Mouse (Mus musculus) forebrain, embryonic 11.5 days (tissue): ENCODE measurements around the gene Ramp2. TPM values are rescaled to one million over a fixed set of nuclear protein-coding genes. Genes with fewer than 3 reads are reported as not detected.

ENCODE experiments used
- ATAC-seq: fragments of 200-750 bp; cut with Nextera tagmentation; replicated peaks from 2 replicates; pipeline ENCODE4 v1.8.0; 2017; ENCODE audit warnings: moderate TSS enrichment; ENCODE audit not compliant: low FRiP score
- DNase-seq: peaks from one replicate; pipeline ENCODE4 v3.0.0-alpha.2; 2017; ENCODE audit warnings: low spot score
- H3K27ac ChIP-seq: fragments of 300-500 bp; sonication (generic); 2 replicates; pipeline ENCODE4 v1.5.1; 2014; ENCODE audit warnings: low read depth, low read length
- H3K27me3 ChIP-seq: fragments of 300-500 bp; sonication (generic); 2 replicates; pipeline ENCODE4 v1.6.1; 2014; ENCODE audit warnings: mild to moderate bottlenecking, low read length, mixed read lengths; ENCODE audit not compliant: control insufficient read depth, insufficient read depth
- H3K36me3 ChIP-seq: fragments of 300-500 bp; sonication (generic); 2 replicates; pipeline ENCODE4 v1.6.1; 2014; ENCODE audit warnings: mild to moderate bottlenecking, low read length, moderate library complexity, mixed read lengths; ENCODE audit not compliant: control insufficient read depth, insufficient read depth
- H3K4me1 ChIP-seq: fragments of 300-500 bp; sonication (generic); replicated peaks from 2 replicates; pipeline ENCODE4 v1.6.1; 2014; ENCODE audit warnings: low read length, mixed read lengths; ENCODE audit not compliant: control insufficient read depth, insufficient read depth
- H3K4me2 ChIP-seq: fragments of 300-500 bp; sonication (generic); 2 replicates; pipeline ENCODE4 v1.6.1; 2014; ENCODE audit warnings: low read depth, mild to moderate bottlenecking, low read length, moderate library complexity, mixed read lengths; ENCODE audit not compliant: severe bottlenecking
- H3K4me3 ChIP-seq: fragments of 300-500 bp; sonication (generic); 2 replicates; pipeline ENCODE4 v1.5.1; 2014; ENCODE audit warnings: low read depth, low read length
- H3K9ac ChIP-seq: fragments of 300-500 bp; sonication (generic); 2 replicates; pipeline ENCODE4 v1.6.1; 2014; ENCODE audit warnings: low read length
- H3K9me3 ChIP-seq: fragments of 300-500 bp; sonication (generic); 2 replicates; pipeline ENCODE4 v1.6.1; 2016; ENCODE audit warnings: low read length, mixed read lengths; ENCODE audit not compliant: control insufficient read depth
- WGBS: fragments of 180-500 bp; shearing (Covaris S2); extraction: QIAGEN DNeasy Blood & Tissue Kit; methylation state at CpG from one replicate; pipeline ENCODE4 v1.1.7; 2014; 5-methylcytosine and 5-hydroxymethylcytosine counted together
- polyA plus RNA-seq: library from polyadenylated mRNA; unstranded; fragments of >200 nt; fragmentation: Nextera tagmentation; extraction: Ambion mirVana; gene quantifications from 2 replicates; pipeline ENCODE4 v1.2.1, GENCODE M21; 2014

Gene Ramp2
- polyA plus RNA-seq, 1 experiment from 2014 or later = 59.4 TPM

- Histone ChIP-seq H3K9me3 (no peaks in the 10 kb centered on the region), H3K4me2 (no peak overlapping the region), H3K9ac (no peak overlapping the region), H3K27ac (no peak overlapping the region), H3K4me3 (no peak overlapping the region), H3K27me3 (no peaks in the 10 kb centered on the region), H3K36me3 (no peaks in the 10 kb centered on the region), H3K4me1 (no peaks in the 10 kb centered on the region; the same call in 1 of the 2 replicates)
- WGBS = 88% methylated on average over 8 of the region's 8 CpGs
- no peak for ATAC-seq
- no peak for DNase-seq
These were observed 24.4 kb upstream of the Ramp2 start for GRCm38 (mm10) chr11:101221306-101221986.

GRCm38 (mm10) chr11:101224337-101224736 is 21.5 kb upstream of the Ramp2 start:
- no peaks in the 10 kb centered on the region for H3K36me3 ChIP-seq
- H3K27ac ChIP-seq = no peak overlapping the region
- ATAC-seq (no peak), DNase-seq (no peak)
- H3K9ac ChIP-seq = no peak overlapping the region
- WGBS = 90% methylated on average over 3 of the region's 3 CpGs
- H3K9me3 ChIP-seq = no peaks in the 10 kb centered on the region
- H3K4me1 ChIP-seq = no peaks in the 10 kb centered on the region; the same call in 1 of the 2 replicates
- no peak overlapping the region for H3K4me3 ChIP-seq
- no peaks in the 10 kb centered on the region for H3K27me3 ChIP-seq
- no peak overlapping the region for H3K4me2 ChIP-seq

- Histone ChIP-seq H3K27ac (no peak overlapping the region), H3K4me3 (peak overlapping the region; percentile 79), H3K4me1 (no peaks in the 10 kb centered on the region; the same call in 1 of the 2 replicates), H3K9me3 (no peaks in the 10 kb centered on the region), H3K27me3 (no peaks in the 10 kb centered on the region), H3K36me3 (no peaks in the 10 kb centered on the region), H3K9ac (peak overlapping the region; percentile 73), H3K4me2 (peak overlapping the region; percentile 98)
- 19% methylated on average over 25 of the region's 25 CpGs for WGBS
- ATAC-seq (no peak; the same call in 1 of the 2 replicates), DNase-seq (no peak)
These were observed 20.3 kb upstream of the Ramp2 start for GRCm38 (mm10) chr11:101225331-101226064.

GRCm38 (mm10) chr11:101226065-101226701 is 19.6 kb upstream of the Ramp2 start, which contains the start of gene Ezh1:
Ezh1 (minus strand) TSS chr11:101226463.
- ATAC-seq = peak; percentile 84
- H3K27ac ChIP-seq = no peak within 1 kb of the TSS

GRCm38 (mm10) chr11:101229361-101229900 is 16.4 kb upstream of the Ramp2 start:
- DNase-seq = no peak
- 21% methylated on average over 8 of the region's 8 CpGs for WGBS
- no peak overlapping the region for H3K27ac ChIP-seq
- no peaks in the 10 kb centered on the region for H3K36me3 ChIP-seq
- H3K27me3 ChIP-seq = no peaks in the 10 kb centered on the region
- H3K4me1 ChIP-seq = peaks cover 2% of the 10 kb centered on the region; the same call in 1 of the 2 replicates
- ATAC-seq = no peak
- H3K4me2 ChIP-seq = no peak overlapping the region
- no peaks in the 10 kb centered on the region for H3K9me3 ChIP-seq
- no peak overlapping the region for H3K4me3 ChIP-seq
- H3K9ac ChIP-seq = no peak overlapping the region

More at GRCm38 (mm10) chr11:101226065-101226701, 19.6 kb upstream of the Ramp2 start, which contains the start of gene Ezh1:
- Histone ChIP-seq H3K27me3 (no peaks in the 10 kb centered on the region), H3K4me1 (no peaks in the 10 kb centered on the region; the same call in 1 of the 2 replicates), H3K9me3 (no peaks in the 10 kb centered on the region), H3K4me2 (peak within 1 kb of the TSS; percentile 98), H3K9ac (peak within 1 kb of the TSS; percentile 73), H3K4me3 (peak within 1 kb of the TSS; percentile 79), H3K36me3 (no peaks in the 10 kb centered on the region)
- peak; percentile 90 for DNase-seq
- 2% methylated on average over 55 of the region's 56 CpGs for WGBS

- DNase-seq = no peak
- no peaks in the 10 kb centered on the region for H3K27me3 ChIP-seq
- peaks cover 2% of the 10 kb centered on the region; the same call in 1 of the 2 replicates for H3K4me1 ChIP-seq
- no peak for ATAC-seq
- H3K27ac ChIP-seq = no peak overlapping the region
- 22% methylated on average over 2 of the region's 2 CpGs for WGBS
- no peaks in the 10 kb centered on the region for H3K9me3 ChIP-seq
- no peak overlapping the region for H3K4me2 ChIP-seq
- H3K9ac ChIP-seq = no peak overlapping the region
- no peak overlapping the region for H3K4me3 ChIP-seq
- no peaks in the 10 kb centered on the region for H3K36me3 ChIP-seq
These were observed 15.7 kb upstream of the Ramp2 start for GRCm38 (mm10) chr11:101230061-101230511.

- H3K4me3 ChIP-seq = no peak overlapping the region
- H3K4me1 ChIP-seq = peaks cover 2% of the 10 kb centered on the region; the same call in 1 of the 2 replicates
- H3K4me2 ChIP-seq = no peak overlapping the region
- H3K27me3 ChIP-seq = no peaks in the 10 kb centered on the region
- WGBS = 13% methylated on average over 5 of the region's 5 CpGs
- ATAC-seq = no peak
- H3K36me3 ChIP-seq = no peaks in the 10 kb centered on the region
- H3K9me3 ChIP-seq = no peaks in the 10 kb centered on the region
- no peak for DNase-seq
- no peak overlapping the region for H3K27ac ChIP-seq
- H3K9ac ChIP-seq = no peak overlapping the region
These were observed 15.3 kb upstream of the Ramp2 start for GRCm38 (mm10) chr11:101230526-101230925.
